Mouse (Mus musculus) C2C12 (cell line): ENCODE data around the gene Gtpbp1. TPM values are rescaled to one million over a fixed set of nuclear protein-coding genes. Genes with fewer than 3 reads are reported as not detected.
A peak's percentile ranks its signal among the peaks of the same experiment; 100 is the strongest.
"Not testable (repeated sequence)": the region's sequence is repeated elsewhere in the genome, so short reads cannot be mapped to it uniquely, and the experiment has no call there.

Experiments used
- H3K27me3 ChIP-seq: one replicate; pipeline ENCODE4 v1.6.1; 2011; ENCODE audit not compliant: control insufficient read depth, insufficient read depth, insufficient read length
- H3K36me3 ChIP-seq: one replicate; pipeline ENCODE4 v1.6.1; 2011; ENCODE audit not compliant: control insufficient read depth, insufficient read depth
- H3K4me3 ChIP-seq: one replicate; pipeline ENCODE4 v1.5.1; 2011; ENCODE audit warnings: mild to moderate bottlenecking, control low read depth; ENCODE audit not compliant: poor library complexity, insufficient read depth, severe bottlenecking
- H3K79me2 ChIP-seq: one replicate; pipeline ENCODE4 v1.6.1; 2011; ENCODE audit not compliant: control insufficient read depth, insufficient read depth
- H3K79me3 ChIP-seq: one replicate; pipeline ENCODE4 v1.6.1; 2011; ENCODE audit warnings: low read depth, control low read depth
- H3ac ChIP-seq: one replicate; pipeline ENCODE3; 2011; ENCODE audit warnings: low read depth; ENCODE audit not compliant: control insufficient read depth, insufficient read length
- CEBPB ChIP-seq: IDR thresholded peaks from one replicate; pipeline ENCODE4 v1.6.1; 2011; ENCODE audit warnings: low read depth, mild to moderate bottlenecking, control low read depth, moderate library complexity
- CTCF ChIP-seq: IDR thresholded peaks from one replicate; pipeline ENCODE4 v1.5.1; 2011; ENCODE audit not compliant: control insufficient read depth, insufficient read depth, insufficient read length
- FOSL1 ChIP-seq: IDR thresholded peaks from one replicate; pipeline ENCODE4 v1.8.0; 2011; ENCODE audit warnings: mild to moderate bottlenecking, low read length; ENCODE audit not compliant: poor library complexity, insufficient read depth, severe bottlenecking
- MAX ChIP-seq: IDR thresholded peaks from one replicate; pipeline ENCODE4 v1.6.1; 2011; ENCODE audit warnings: mild to moderate bottlenecking, control low read depth
- MYOD1 ChIP-seq: IDR thresholded peaks from one replicate; pipeline ENCODE4 v1.6.1; 2011; ENCODE audit warnings: low read depth; ENCODE audit not compliant: control insufficient read depth, insufficient read length
- MYOG ChIP-seq: IDR thresholded peaks from one replicate; pipeline ENCODE4 v1.6.1; 2011; ENCODE audit not compliant: control insufficient read depth, insufficient read length; ENCODE audit errors: extremely low read depth
- USF1 ChIP-seq: IDR thresholded peaks from one replicate; pipeline ENCODE4 v1.6.1; 2011; ENCODE audit warnings: low read depth, mild to moderate bottlenecking, control low read depth, moderate library complexity
- polyA plus RNA-seq: library from polyadenylated mRNA; unstranded; fragments of >200 nt; fragmentation: generic; extraction: Trizol; gene quantifications from one replicate; pipeline ENCODE4 v1.2.1, GENCODE M21; 2012; ENCODE audit warnings: missing spikeins

Gtpbp1 gene
- polyA plus RNA-seq, 1 experiment = 62.5 TPM

DNA sequence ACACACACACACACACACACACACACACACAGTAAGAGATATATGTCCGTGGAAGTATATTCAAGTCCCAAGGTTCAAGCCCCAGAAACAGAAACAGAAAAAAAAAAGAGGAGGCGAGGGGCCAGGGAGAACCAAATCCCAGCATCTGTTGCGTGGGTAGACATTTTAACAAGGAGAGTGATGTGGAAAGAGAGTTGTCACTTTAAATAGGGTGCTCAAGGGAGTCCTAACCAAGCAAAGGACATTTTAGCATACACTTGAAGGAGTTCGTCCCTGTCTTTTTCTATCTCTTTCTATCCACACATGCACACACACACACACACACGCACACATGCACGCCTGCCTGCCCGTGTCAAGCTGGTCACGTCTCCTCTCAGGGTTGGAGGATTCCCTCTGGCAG, 26.0 kb upstream of the Gtpbp1 start:
- no peaks in the 10 kb centered on the region for H3K79me2 ChIP-seq
- no peaks in the 10 kb centered on the region for H3K79me3 ChIP-seq
- TF ChIP-seq CTCF (no peak), FOSL1 (no peak), CEBPB (no peak), MYOG (no peak)
- no peaks in the 10 kb centered on the region for H3K27me3 ChIP-seq
- no peak overlapping the region for H3K4me3 ChIP-seq
- H3K36me3 ChIP-seq = peaks cover 16% of the 10 kb centered on the region
- no peak overlapping the region for H3ac ChIP-seq

DNA sequence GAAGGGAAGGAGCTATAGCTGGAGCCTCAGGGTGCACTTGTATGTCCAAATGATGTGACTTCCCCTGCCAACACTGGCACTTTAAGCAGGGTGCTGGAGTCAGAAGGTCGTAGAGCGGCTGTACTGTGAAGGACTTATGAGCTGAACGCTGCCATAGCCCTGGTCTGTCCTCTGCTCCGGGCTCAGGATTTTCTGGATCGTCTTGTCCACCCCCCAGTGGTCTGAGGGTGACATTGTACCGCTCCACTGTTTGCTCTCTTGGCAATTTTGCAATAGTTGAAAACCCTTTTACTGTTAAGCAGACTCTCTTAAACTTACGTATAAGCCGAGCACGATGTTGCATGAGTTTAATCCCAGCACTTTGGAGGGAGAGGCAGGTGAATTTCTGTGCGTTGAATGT, 21.4 kb upstream of the Gtpbp1 start:
- TF ChIP-seq MAX (no peak), CTCF (no peak), USF1 (no peak), FOSL1 (no peak), CEBPB (no peak), MYOD1 (no peak), MYOG (no peak)
- Histone ChIP-seq H3K4me3 (no peak overlapping the region), H3K36me3 (peaks cover 33% of the 10 kb centered on the region), H3K27me3 (no peaks in the 10 kb centered on the region), H3ac (no peak overlapping the region), H3K79me2 (peaks cover 39% of the 10 kb centered on the region), H3K79me3 (peaks cover 27% of the 10 kb centered on the region)

DNA sequence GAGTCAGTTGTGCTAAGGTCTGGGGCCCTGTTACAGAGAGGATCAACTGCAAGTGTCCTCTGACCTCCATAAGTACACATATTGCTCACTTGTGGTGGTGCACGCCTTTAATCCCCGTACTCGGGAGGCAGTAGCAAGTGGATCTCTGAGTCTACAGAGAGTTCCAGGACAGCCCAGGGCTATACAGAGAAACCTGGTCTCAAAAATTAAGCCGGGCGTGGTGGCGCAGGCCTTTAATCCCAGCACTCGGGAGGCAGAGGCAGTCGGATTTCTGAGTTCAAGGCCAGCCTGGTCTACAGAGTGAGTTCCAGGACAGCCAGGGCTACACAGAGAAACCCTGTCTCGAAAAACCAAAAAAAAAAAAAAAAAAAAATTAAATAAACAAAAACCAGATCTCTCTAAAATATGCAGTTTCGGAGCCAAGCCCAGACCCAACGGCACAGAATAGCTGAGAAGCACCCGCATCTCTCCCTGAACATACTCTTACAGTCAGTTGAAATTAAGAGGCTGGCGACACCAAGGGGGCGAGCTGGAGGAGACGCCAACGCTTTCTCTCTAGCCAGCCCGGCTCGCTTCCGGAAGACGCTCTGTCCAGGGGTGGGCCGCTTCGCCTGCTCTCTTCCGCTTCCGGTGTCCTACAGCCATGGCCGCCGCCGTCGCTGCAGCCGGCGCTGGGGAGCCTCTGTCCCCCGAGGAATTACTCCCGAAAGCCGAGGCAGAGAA, 20.2 kb upstream of the Gtpbp1 start, which contains the start of gene Tomm22:
Tomm22 (plus strand) TSS at position 613 of the 723 bp plus-strand sequence.
- Histone ChIP-seq H3K27me3 (no peaks in the 10 kb centered on the region), H3K4me3 (peak within 1 kb of the TSS; percentile 100), H3K36me3 (peaks cover 45% of the 10 kb centered on the region), H3K79me3 (peaks cover 27% of the 10 kb centered on the region), H3ac (peak within 1 kb of the TSS; percentile 89), H3K79me2 (peaks cover 39% of the 10 kb centered on the region)
- TF ChIP-seq FOSL1 (no peak), USF1 (no peak), MYOD1 (no peak), MYOG (no peak), CTCF (peak; percentile 74), MAX (peak; percentile 76), CEBPB (no peak)

DNA sequence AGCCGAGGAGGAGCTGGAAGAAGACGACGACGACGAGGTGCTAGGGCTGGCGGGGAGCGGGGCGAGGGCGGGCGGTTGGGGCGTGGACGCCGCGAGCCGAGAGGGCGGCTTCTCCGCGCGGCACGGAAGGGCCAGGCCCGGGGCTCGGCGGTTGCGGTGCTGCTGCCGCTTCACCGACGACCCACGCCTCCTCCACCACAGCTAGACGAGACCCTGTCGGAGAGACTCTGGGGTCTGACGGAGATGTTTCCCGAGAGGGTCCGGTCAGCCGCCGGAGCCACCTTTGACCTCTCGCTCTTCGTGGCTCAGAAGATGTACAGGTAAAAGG, 19.7 kb upstream of the Gtpbp1 start:
- no peaks in the 10 kb centered on the region for H3K27me3 ChIP-seq
- H3K36me3 ChIP-seq = peaks cover 49% of the 10 kb centered on the region
- peak overlapping the region; percentile 100 for H3K4me3 ChIP-seq
- no peak for TF ChIP-seq MYOG
- no peak for TF ChIP-seq FOSL1
- no peak for TF ChIP-seq MAX
- no peak for TF ChIP-seq USF1
- TF ChIP-seq CEBPB = no peak
- no peak for TF ChIP-seq CTCF
- TF ChIP-seq MYOD1 = no peak
- peaks cover 27% of the 10 kb centered on the region for H3K79me3 ChIP-seq
- H3K79me2 ChIP-seq = peaks cover 39% of the 10 kb centered on the region
- peak overlapping the region; percentile 89 for H3ac ChIP-seq

GRCm38 (mm10) chr15:79671828-79672348, 18.8 kb upstream of the Gtpbp1 start:
- H3K4me3 ChIP-seq = peak overlapping the region; percentile 100
- peak overlapping the region; percentile 61 for H3ac ChIP-seq
- H3K79me2 ChIP-seq = peaks cover 49% of the 10 kb centered on the region
- not testable (repeated sequence) for H3K27me3 ChIP-seq
- peaks cover 29% of the 10 kb centered on the region for H3K79me3 ChIP-seq
- H3K36me3 ChIP-seq = peaks cover 51% of the 10 kb centered on the region

- TF ChIP-seq MYOG = no peak
- no peak for TF ChIP-seq MYOD1
- no peak for TF ChIP-seq CEBPB
- TF ChIP-seq FOSL1 = no peak
- TF ChIP-seq MAX = no peak
- TF ChIP-seq USF1 = no peak
- TF ChIP-seq CTCF = no peak
- Histone ChIP-seq H3K27me3 (no peaks in the 10 kb centered on the region), H3K36me3 (peaks cover 60% of the 10 kb centered on the region), H3K4me3 (no peak overlapping the region), H3K79me3 (peaks cover 65% of the 10 kb centered on the region), H3ac (no peak overlapping the region), H3K79me2 (peaks cover 79% of the 10 kb centered on the region)
These were observed 12.7 kb upstream of the Gtpbp1 start for GRCm38 (mm10) chr15:79677936-79678335.
